Mouse (Mus musculus): ENCODE data around the gene Gbf1. TPM values are rescaled to one million over a fixed set of nuclear protein-coding genes. Genes with fewer than 3 reads are reported as not detected.

Gene Gbf1
- total and polyA plus RNA-seq, 3 experiments = 8.6 to 26.1 (median 18.7) TPM

- Histone ChIP-seq H3K4me3 (replicated peaks in 1 of 3; ENCODE audit: low read depth in 2 of 3, low read length in 2 of 3, poor library complexity in 1 of 3) (peak within 1 kb of the TSS; percentile 67 to 86 (median 68)), H3K36me3 (replicated peaks in 1 of 2; ENCODE audit: control insufficient read depth in 1 of 2, insufficient read depth in 1 of 2, low read length in 1 of 2) (peaks cover 22 to 37% of the 10 kb centered on the region in 2 experiments), H3K27ac (ENCODE audit: insufficient read depth, low read depth) (peak within 1 kb of the TSS; percentile 88), H3K9me3 (replicated peaks; ENCODE audit: low read length) (no peaks in the 10 kb centered on the region), H3K4me1 (ENCODE audit: control insufficient read depth in 1 of 2, insufficient read depth in 2 of 2) (peaks cover 9 to 37% of the 10 kb centered on the region in 2 experiments), H3K27me3 (replicated peaks) (peaks cover 35% of the 10 kb centered on the region), H3K79me2 (replicated peaks; ENCODE audit: control insufficient read depth, extremely low read depth, insufficient read depth, poor library complexity, severe bottlenecking) (no peaks in the 10 kb centered on the region), H3K4me2 (ENCODE audit: insufficient read depth, low read depth, poor library complexity, severe bottlenecking) (peak within 1 kb of the TSS; percentile 79), H3K9ac (ENCODE audit: insufficient read depth, low read depth) (peak within 1 kb of the TSS; percentile 92)
- DNase-seq (ENCODE audit: extremely low read depth) = peak; percentile 98
- in situ Hi-C loops (cut with MboI; ENCODE audit: low pct_ligation_motif_present, low pct_unique_long_range_greater_than_20kb, low sequenced_read_pairs) = no loop called here
- TF ChIP-seq CTCF (conservative IDR thresholded peaks at IDR 0.05 in 1 of 2, IDR thresholded peaks at IDR 0.05 in 1 of 2; ENCODE audit: low read depth in 2 of 2, low read length in 2 of 2) = no peak
- no peak for TF ChIP-seq CHD1 (IDR thresholded peaks at IDR 0.05; ENCODE audit: low read depth, low read length)
- no peak for TF ChIP-seq E2F4 (IDR thresholded peaks at IDR 0.05; ENCODE audit: insufficient replicate concordance, low read depth, low read length)
- no peak; the same call in 1 of the 2 replicates for TF ChIP-seq SMC3 (IDR thresholded peaks at IDR 0.05; ENCODE audit: low read depth, low read length)
- peak; percentile 79 for TF ChIP-seq TCF12 (IDR thresholded peaks at IDR 0.05; ENCODE audit: low read depth, low read length)
- peak; percentile 93 for TF ChIP-seq NRF1 (IDR thresholded peaks at IDR 0.05; ENCODE audit: low read depth, low read length)
- no peak for TF ChIP-seq ZNF384 (IDR thresholded peaks at IDR 0.05; ENCODE audit: low read depth, low read length)
- TF ChIP-seq IRF4 (IDR thresholded peaks at IDR 0.05; ENCODE audit: low read depth, low read length) = peak; percentile 77
- TF ChIP-seq HCFC1 (IDR thresholded peaks at IDR 0.05; ENCODE audit: low read depth, low read length) = peak; percentile 90
- no peak; the same call in 1 of the 2 replicates for TF ChIP-seq MXI1 (IDR thresholded peaks at IDR 0.05; ENCODE audit: low read depth, low read length)
- TF ChIP-seq TBP (conservative IDR thresholded peaks at IDR 0.05; ENCODE audit: low read depth, low read length) = no peak; the same call in 1 of the 2 replicates
- TF ChIP-seq BHLHE40 (IDR thresholded peaks at IDR 0.05; ENCODE audit: low read depth, low read length) = 0 out of 2 replicates have a peak, but pooled peaks have one; percentile 19
- TF ChIP-seq MAZ (IDR thresholded peaks at IDR 0.05; ENCODE audit: low read depth, low read length) = peak; percentile 78; the same call in 1 of the 2 replicates
- TF ChIP-seq POLR2AphosphoS2 (IDR thresholded peaks at IDR 0.05; ENCODE audit: low read depth, low read length) = no peak
- TF ChIP-seq ETS1 (conservative IDR thresholded peaks at IDR 0.05; ENCODE audit: low read depth, low read length) = no peak
- TF ChIP-seq USF1 (IDR thresholded peaks at IDR 0.05; ENCODE audit: low read depth, low read length) = no peak
- no peak for TF ChIP-seq RAD21 (IDR thresholded peaks at IDR 0.05; ENCODE audit: low read depth, low read length)
- 0 out of 2 replicates have a peak, but pooled peaks have one; percentile 40 for TF ChIP-seq MAX (IDR thresholded peaks at IDR 0.05; ENCODE audit: low read length)
- TF ChIP-seq JUN (IDR thresholded peaks at IDR 0.05; ENCODE audit: insufficient read depth, low read depth, low read length) = no peak
- TF ChIP-seq RCOR1 (conservative IDR thresholded peaks at IDR 0.05; ENCODE audit: low read depth, low read length) = no peak
- no peak for TF ChIP-seq ZC3H11A (IDR thresholded peaks at IDR 0.05; ENCODE audit: low read depth, low read length)
- TF ChIP-seq JUND (conservative IDR thresholded peaks at IDR 0.05; ENCODE audit: low read depth, low read length) = no peak
- no peak for TF ChIP-seq EP300 (IDR thresholded peaks at IDR 0.05; ENCODE audit: low read length)
- TF ChIP-seq MAFK (IDR thresholded peaks at IDR 0.05; ENCODE audit: insufficient replicate concordance, low read length) = no peak
- TF ChIP-seq PAX5 (IDR thresholded peaks at IDR 0.05; ENCODE audit: low read length) = no peak
- no peak for TF ChIP-seq CHD2 (IDR thresholded peaks at IDR 0.05; ENCODE audit: low read length)
- TF ChIP-seq USF2 (conservative IDR thresholded peaks at IDR 0.05; ENCODE audit: low read depth, low read length) = no peak
- no peak for TF ChIP-seq ZKSCAN1 (IDR thresholded peaks at IDR 0.05; ENCODE audit: borderline replicate concordance, low read depth, low read length)
- TF ChIP-seq GABPA (IDR thresholded peaks at IDR 0.05; ENCODE audit: insufficient replicate concordance, low read depth, low read length) = no peak; the same call in 1 of the 2 replicates
- peak; percentile 90 for TF ChIP-seq NELFE (IDR thresholded peaks at IDR 0.05; ENCODE audit: low read depth, low read length)
- TF ChIP-seq POLR2A (IDR thresholded peaks at IDR 0.05; ENCODE audit: low read depth, low read length) = peak; percentile 89
- peak; percentile 61; the same call in 1 of the 2 replicates for TF ChIP-seq MEF2A (IDR thresholded peaks at IDR 0.05; ENCODE audit: borderline replicate concordance, low read depth, low read length)
- TF ChIP-seq KAT2A (IDR thresholded peaks at IDR 0.05; ENCODE audit: insufficient replicate concordance, low read length) = peak; percentile 78; the same call in 1 of the 2 replicates
- peak; percentile 76; the same call in 1 of the 2 replicates for TF ChIP-seq ZMIZ1 (IDR thresholded peaks at IDR 0.05; ENCODE audit: low read depth, low read length)
- TF ChIP-seq ELF1 (IDR thresholded peaks at IDR 0.05; ENCODE audit: low read depth, low read length) = peak; percentile 50; the same call in 1 of the 2 replicates
- TF ChIP-seq SIN3A (IDR thresholded peaks at IDR 0.05; ENCODE audit: low read length) = peak; percentile 97
- peak; percentile 71 for TF ChIP-seq UBTF (IDR thresholded peaks at IDR 0.05; ENCODE audit: low read depth, low read length)
- TF ChIP-seq MYC (IDR thresholded peaks at IDR 0.05; ENCODE audit: low read depth, low read length) = no peak
- dilution Hi-C loops (cut with MboI; ENCODE audit: extremely low pct_ligation_motif_present, extremely low pct_unique_long_range_greater_than_20kb, low sequenced_read_pairs) = no loop called here
Observed at GRCm38 (mm10) chr19:46328081-46329030, 176.0 kb downstream of the Gbf1 start, which contains the start of gene Fbxl15. Gene Fbxl15, plus strand, starts transcription at chr19:46328184.
